In the genomic region with DNA sequence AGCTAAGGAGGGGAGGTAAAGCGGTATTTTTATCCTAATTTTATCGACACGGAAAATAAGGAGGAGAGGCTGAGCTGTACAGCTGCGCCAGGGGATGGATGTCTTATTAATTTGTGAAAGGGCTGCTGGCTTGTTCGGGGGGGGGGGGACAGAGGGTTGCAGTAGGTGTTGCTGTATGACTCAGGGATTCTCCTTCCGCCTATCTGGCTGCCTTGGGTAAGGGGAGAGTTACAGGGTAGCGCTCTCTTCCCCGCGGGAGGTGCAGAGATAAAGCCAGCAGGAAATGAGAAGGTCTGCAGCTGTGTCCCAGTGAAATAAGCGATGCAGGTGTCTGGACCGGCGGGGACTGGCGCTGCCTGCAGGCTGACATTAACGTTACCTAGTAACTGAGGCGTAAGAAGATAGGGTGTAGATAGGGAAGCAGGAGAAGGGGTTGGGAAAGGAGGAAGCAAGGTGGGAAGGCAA, we compare ENCODE assay signal across 7 mouse cellular contexts. TPM values are rescaled to one million over a fixed set of nuclear protein-coding genes. Genes with fewer than 3 reads are reported as not detected.
DNase-seq lines count a peak whose midpoint lies in the region; ATAC-seq lines count a peak whose summit lies in the region.

No protein-coding gene starts in this region.

- H3K9me3 ChIP-seq in forebrain, embryonic 15.5 days = no peaks in the 10 kb centered on the region
- no peaks in the 10 kb centered on the region for H3K9me3 ChIP-seq in midbrain, embryonic 16.5 days (replicated peaks; ENCODE audit: control insufficient read depth, low read length, poor library complexity, severe bottlenecking)

- peak overlapping the region; percentile 57 for H3K9ac ChIP-seq in forebrain, embryonic 15.5 days (replicated peaks)
- peak overlapping the region; percentile 70 for H3K9ac ChIP-seq in midbrain, embryonic 16.5 days (ENCODE audit: low read depth, low read length)

- peak; percentile 51 for ATAC-seq in forebrain, embryonic 15.5 days (replicated peaks)
- peak; percentile 72 for ATAC-seq in midbrain, embryonic 16.5 days

- H3K4me2 ChIP-seq in forebrain, embryonic 15.5 days (replicated peaks) = peak overlapping the region; percentile 85
- peak overlapping the region; percentile 84 for H3K4me2 ChIP-seq in midbrain, embryonic 16.5 days (ENCODE audit: low read length)

- no peak overlapping the region; the same call in 1 of the 2 replicates for H3K27ac ChIP-seq in forebrain, embryonic 15.5 days (replicated peaks)
- peak overlapping the region; percentile 78 for H3K27ac ChIP-seq in midbrain, embryonic 16.5 days (ENCODE audit: low read length)

- no peaks in the 10 kb centered on the region for H3K36me3 ChIP-seq in forebrain, embryonic 15.5 days
- H3K36me3 ChIP-seq in midbrain, embryonic 16.5 days (ENCODE audit: control insufficient read depth, insufficient read depth, low read length) = no peaks in the 10 kb centered on the region

- H3K27me3 ChIP-seq in forebrain, embryonic 15.5 days = no peaks in the 10 kb centered on the region
- no peaks in the 10 kb centered on the region; the same call in 1 of the 2 replicates for H3K27me3 ChIP-seq in midbrain, embryonic 16.5 days (ENCODE audit: control insufficient read depth, insufficient read depth, low read depth, low read length)

- peak; percentile 36 for DNase-seq in left cerebral cortex, postnatal 36 days (ENCODE audit: low spot score in 2 of 2)
- DNase-seq in left cerebral cortex, adult 9 months (ENCODE audit: low spot score in 2 of 2) = no peak
- peak; percentile 17 to 31 for DNase-seq in adrenal gland, postnatal 36 days
- peak; percentile 27 for DNase-seq in kidney, postnatal 14 days
- peak; percentile 72 for DNase-seq in thymus, postnatal 4 days

- WGBS in forebrain, embryonic 15.5 days = under 1% methylated on average over 15 of the region's 15 CpGs
- WGBS in midbrain, embryonic 16.5 days = under 1% methylated on average over 15 of the region's 15 CpGs

- H3K4me1 ChIP-seq in forebrain, embryonic 15.5 days = peaks cover 12% of the 10 kb centered on the region
- H3K4me1 ChIP-seq in midbrain, embryonic 16.5 days (ENCODE audit: control insufficient read depth, insufficient read depth, low read length) = peaks cover 9% of the 10 kb centered on the region; the same call in 1 of the 2 replicates

- intact Hi-C loops in left cerebral cortex, postnatal 36 days (cut with DNase I) = loop anchor here (1.0 to 10.0 kb wide), 4 partner anchors 66 to 300 kb away; a partner anchor contains a TSS

- peak overlapping the region; percentile 44 for H3K4me3 ChIP-seq in forebrain, embryonic 15.5 days
- H3K4me3 ChIP-seq in midbrain, embryonic 16.5 days (ENCODE audit: low read depth, low read length) = peak overlapping the region; percentile 45

RNA-seq across cellular contexts. Expression of a gene that starts 2.7 kb away (rescaled TPM):
- total RNA-seq in left cerebral cortex, postnatal 36 days (2021) = not detected
- total RNA-seq in adrenal gland, postnatal 36 days (2021) = not detected
- not detected in 2 replicates for polyA plus RNA-seq in forebrain, embryonic 15.5 days (2015; fragmentation: Nextera tagmentation; extraction: Ambion mirVana)
- not detected in 2 replicates for polyA plus RNA-seq in midbrain, embryonic 16.5 days (2015; fragmentation: Nextera tagmentation; extraction: Ambion mirVana)

RNA-seq across cellular contexts. Expression of a gene that starts 16.0 kb away (rescaled TPM):
- not detected for total RNA-seq in left cerebral cortex, postnatal 36 days (2021)
- under 1 TPM in 1 of 2 experiments, not detected in 1; 0.23 TPM for total RNA-seq in adrenal gland, postnatal 36 days (2021)
- 0.23 and 0.25 TPM in 2 replicates for polyA plus RNA-seq in forebrain, embryonic 15.5 days (2015; fragmentation: Nextera tagmentation; extraction: Ambion mirVana)
- 0.15 and 0.29 TPM in 2 replicates for polyA plus RNA-seq in midbrain, embryonic 16.5 days (2015; fragmentation: Nextera tagmentation; extraction: Ambion mirVana)

RNA-seq across cellular contexts. Expression of a gene that starts 27.9 kb away (rescaled TPM):
- 100 to 1,000 TPM; 126 to 237 TPM for total RNA-seq in left cerebral cortex, postnatal 36 days (2021)
- total RNA-seq in adrenal gland, postnatal 36 days (2021) = 100 to 1,000 TPM; 140 to 178 TPM
- polyA plus RNA-seq in forebrain, embryonic 15.5 days (2015; fragmentation: Nextera tagmentation; extraction: Ambion mirVana) = 171 and 181 TPM in 2 replicates
- 108 and 123 TPM in 2 replicates for polyA plus RNA-seq in midbrain, embryonic 16.5 days (2015; fragmentation: Nextera tagmentation; extraction: Ambion mirVana)

RNA-seq across cellular contexts. Expression of a gene that starts 28.6 kb away (rescaled TPM):
- 10 to 100 TPM; 22.6 to 23.1 TPM for total RNA-seq in left cerebral cortex, postnatal 36 days (2021)
- 10 to 100 TPM; 40.6 to 42.1 TPM for total RNA-seq in adrenal gland, postnatal 36 days (2021)
- polyA plus RNA-seq in forebrain, embryonic 15.5 days (2015; fragmentation: Nextera tagmentation; extraction: Ambion mirVana) = 71.2 and 71.6 TPM in 2 replicates
- 58.9 and 63.9 TPM in 2 replicates for polyA plus RNA-seq in midbrain, embryonic 16.5 days (2015; fragmentation: Nextera tagmentation; extraction: Ambion mirVana)

Comparison
In these comparisons a context has a peak if more than half of its experiments do, and no peak if none do; other contexts are left out.
1. DNase-seq: peak in left cerebral cortex, postnatal 36 days (2 of 2), adrenal gland, postnatal 36 days (2 of 2), kidney, postnatal 14 days (single experiment) and thymus, postnatal 4 days (single experiment); none in left cerebral cortex, adult 9 months (0 of 2).